Mouse (Mus musculus) Patski (cell line): ENCODE measurements at regions not wholly inside any gene's neighbourhood (a gene's known extent, or its start where the extent isn't known, plus 50 kb on each side); places are given as distances from the start of the nearest gene placed in this dataset.

Experiments used
- ATAC-seq: fragments of 100-300 bp; one replicate; pipeline ENCODE4 v1.8.0; 2021
- CTCF ChIA-PET: fragments of 350-600 bp; sonication (Branson Sonifier 250); formaldehyde crosslinking; loops from one replicate; lab custom pipeline; 2022; ENCODE audit warnings: inconsistent platforms; lab: Charles Lee
- POLR2A ChIA-PET: fragments of 350-600 bp; sonication (Branson Sonifier 250); formaldehyde crosslinking; loops from one replicate; lab custom pipeline; 2022; ENCODE audit warnings: antibody characterized with exemption, inconsistent platforms; lab: Charles Lee
- DNase-seq: peaks from one replicate; pipeline ENCODE4 v3.0.0-alpha.2; 2011; ENCODE audit warnings: low read depth, low spot score
- H3K27me3 ChIP-seq: fragments of 371-371 bp; one replicate; pipeline ENCODE4 v1.5.1; 2021
- CTCF ChIP-seq: fragments of 100-300 bp; IDR thresholded peaks from one replicate; pipeline ENCODE4 v1.5.1; 2021
- in situ Hi-C: fragments of 300-500 bp; cut with MboI; formaldehyde crosslinking; loops from 3 replicates; pipeline ENCODE4 v1.11.1; 2018; ENCODE audit warnings: low pct_unique_long_range_greater_than_20kb, mixed read lengths

GRCm38 (mm10) chr3:52701601-52702000, 315.4 kb downstream of the Cog6 start:
- POLR2A ChIA-PET: no interaction called here

GRCm38 (mm10) chr3:52693813-52694212, 323.2 kb downstream of the Cog6 start:
- CTCF ChIA-PET: interaction anchor here (1.2 kb wide), 1 partner anchor 92 kb away, joined by 3 read pairs; no protein-coding TSS in a partner anchor
- no peak for TF ChIP-seq CTCF
- POLR2A ChIA-PET: no interaction called here
- no peak for DNase-seq
- in situ Hi-C loops: no loop called here
- no peak for ATAC-seq
- no peaks in the 10 kb centered on the region for H3K27me3 ChIP-seq

More at GRCm38 (mm10) chr3:52701601-52702000, 315.4 kb downstream of the Cog6 start:
- ATAC-seq: no peak
- H3K27me3 ChIP-seq: no peaks in the 10 kb centered on the region
- CTCF ChIA-PET: interaction anchor here (1.2 to 1.5 kb wide), 3 partner anchors 12 to 48 kb away, joined by 3 to 4 read pairs (median 3); no protein-coding TSS in a partner anchor
- in situ Hi-C loops: no loop called here
- no peak for DNase-seq
- TF ChIP-seq CTCF: no peak

GRCm38 (mm10) chr3:52685434-52686181, 331.4 kb downstream of the Cog6 start:
- no peaks in the 10 kb centered on the region for H3K27me3 ChIP-seq
- ATAC-seq (peak; percentile 33), DNase-seq (peak; percentile 50)
- in situ Hi-C loops: no loop called here
- ChIA-PET CTCF (interaction anchor here (1.5 kb wide), 2 partner anchors 12 to 415 kb away, joined by 3 to 4 read pairs; no protein-coding TSS in a partner anchor), POLR2A (interaction anchor here (1.2 kb wide), 1 partner anchor 34 kb away, joined by 4 read pairs; no protein-coding TSS in a partner anchor)
- no peak for TF ChIP-seq CTCF

- in situ Hi-C loops: no loop called here
- ATAC-seq (no peak), DNase-seq (no peak)
- no peaks in the 10 kb centered on the region for H3K27me3 ChIP-seq
- TF ChIP-seq CTCF: no peak
- ChIA-PET CTCF (no interaction called here), POLR2A (no interaction called here)
These were observed 336.1 kb downstream of the Cog6 start for GRCm38 (mm10) chr3:52680824-52681388.

GRCm38 (mm10) chr3:52676886-52677670, 340.0 kb downstream of the Cog6 start:
- peak; percentile 99 for DNase-seq

GRCm38 (mm10) chr3:52670628-52671028, 346.4 kb downstream of the Cog6 start:
- in situ Hi-C loops: no loop called here
- DNase-seq (no peak), ATAC-seq (no peak)
- no peaks in the 10 kb centered on the region for H3K27me3 ChIP-seq
- no peak for TF ChIP-seq CTCF
- POLR2A ChIA-PET: interaction anchor here (0.5 kb wide), 1 partner anchor 10 kb away, joined by 6 read pairs; no protein-coding TSS in a partner anchor
- CTCF ChIA-PET: interaction anchor here (0.6 kb wide), 1 partner anchor 11 kb away, joined by 3 read pairs; no protein-coding TSS in a partner anchor

More at GRCm38 (mm10) chr3:52676886-52677670, 340.0 kb downstream of the Cog6 start:
- peak; percentile 89 for ATAC-seq
- POLR2A ChIA-PET: interaction anchor here (0.6 to 1.2 kb wide), 2 partner anchors 10 to 84 kb away, joined by 3 read pairs; no protein-coding TSS in a partner anchor
- H3K27me3 ChIP-seq: no peaks in the 10 kb centered on the region
- no peak for TF ChIP-seq CTCF
- in situ Hi-C loops: no loop called here
- CTCF ChIA-PET: interaction anchor here (0.8 to 1.5 kb wide), 2 partner anchors 8 to 12 kb away, joined by 3 to 4 read pairs; no protein-coding TSS in a partner anchor

GRCm38 (mm10) chr3:52663161-52663602, 353.9 kb downstream of the Cog6 start:
- ChIA-PET CTCF (no interaction called here), POLR2A (no interaction called here)
- ATAC-seq (no peak), DNase-seq (no peak)
- H3K27me3 ChIP-seq: no peaks in the 10 kb centered on the region
- TF ChIP-seq CTCF: no peak
- in situ Hi-C loops: no loop called here

- CTCF ChIA-PET: interaction anchor here (1.2 kb wide), 1 partner anchor 25 kb away, joined by 3 read pairs; no protein-coding TSS in a partner anchor
- DNase-seq (no peak), ATAC-seq (no peak)
- in situ Hi-C loops: no loop called here
- H3K27me3 ChIP-seq: no peaks in the 10 kb centered on the region
- POLR2A ChIA-PET: no interaction called here
- TF ChIP-seq CTCF: no peak
These were observed 354.7 kb downstream of the Cog6 start for GRCm38 (mm10) chr3:52662164-52662908.

GRCm38 (mm10) chr3:52653006-52653405, 364.0 kb downstream of the Cog6 start:
- DNase-seq (no peak), ATAC-seq (no peak)
- POLR2A ChIA-PET: no interaction called here
- CTCF ChIA-PET: interaction anchor here (0.6 to 1.1 kb wide), 2 partner anchors 14 to 49 kb away, joined by 3 to 4 read pairs; no protein-coding TSS in a partner anchor
- no peaks in the 10 kb centered on the region for H3K27me3 ChIP-seq
- in situ Hi-C loops: no loop called here
- TF ChIP-seq CTCF: no peak
